Mouse (Mus musculus) bone marrow, adult 2 months (tissue): ENCODE measurements at regions not wholly inside any gene's neighbourhood (a gene's known extent, or its start where the extent isn't known, plus 50 kb on each side); places are given as distances from the start of the nearest gene placed in this dataset.

Source experiments
- H3K27ac ChIP-seq: fragments of 200-500 bp; 2 replicates; pipeline ENCODE4 v1.5.1; 2012; ENCODE audit warnings: low read depth, mild to moderate bottlenecking, control low read depth, inconsistent platforms, low read length; ENCODE audit not compliant: control insufficient read depth, poor library complexity, insufficient read depth
- H3K4me1 ChIP-seq: fragments of 200-500 bp; 2 replicates; pipeline ENCODE4 v1.6.1; 2011; ENCODE audit warnings: low read length; ENCODE audit not compliant: control insufficient read depth, insufficient read depth
- H3K4me3 ChIP-seq: fragments of 200-500 bp; replicated peaks from 2 replicates; pipeline ENCODE3; 2011; ENCODE audit warnings: mild to moderate bottlenecking, low read depth, low read length, control low read depth; ENCODE audit not compliant: control insufficient read depth
- CTCF ChIP-seq: fragments of 200-500 bp; IDR thresholded peaks from 2 replicates; pipeline ENCODE4 v1.5.1; 2011; ENCODE audit warnings: low read length, control low read depth; ENCODE audit not compliant: control insufficient read depth, insufficient read depth
- POLR2A ChIP-seq: fragments of 200-500 bp; IDR thresholded peaks from 2 replicates; pipeline ENCODE4 v1.6.1; 2011; ENCODE audit warnings: low read depth, mild to moderate bottlenecking, control low read depth, low read length, borderline replicate concordance; ENCODE audit not compliant: control insufficient read depth
- WGBS: fragments of 180-500 bp; shearing (Covaris S2); methylation state at CpG from one replicate; pipeline ENCODE4 v1.1.7; 2018; 5-methylcytosine and 5-hydroxymethylcytosine counted together

GRCm38 (mm10) chr8:116137765-116138164 lies 367.0 kb upstream of the Dynlrb2 start:
- no peak overlapping the region for H3K4me3 ChIP-seq
- 50% methylated on average over 2 of the region's 2 CpGs for WGBS
- no peaks in the 10 kb centered on the region for H3K4me1 ChIP-seq
- TF ChIP-seq POLR2A = no peak
- no peak for TF ChIP-seq CTCF
- no peak overlapping the region for H3K27ac ChIP-seq

- TF ChIP-seq CTCF (no peak), POLR2A (no peak)
- Histone ChIP-seq H3K4me3 (no peak overlapping the region), H3K27ac (no peak overlapping the region), H3K4me1 (no peaks in the 10 kb centered on the region)
- WGBS = 84% methylated on average over 2 of the region's 2 CpGs
Observed at GRCm38 (mm10) chr8:116133503-116133902, 371.3 kb upstream of the Dynlrb2 start.

- no peak for TF ChIP-seq POLR2A
- TF ChIP-seq CTCF = no peak
- H3K27ac ChIP-seq = no peak overlapping the region
- 81% methylated on average over 3 of the region's 3 CpGs for WGBS
- no peak overlapping the region for H3K4me3 ChIP-seq
- no peaks in the 10 kb centered on the region for H3K4me1 ChIP-seq
Observed at GRCm38 (mm10) chr8:116133084-116133483, 371.7 kb upstream of the Dynlrb2 start.

- TF ChIP-seq POLR2A = no peak
- no peak for TF ChIP-seq CTCF
- H3K4me1 ChIP-seq = no peaks in the 10 kb centered on the region
- H3K4me3 ChIP-seq = no peak overlapping the region
- no peak overlapping the region for H3K27ac ChIP-seq
- WGBS = 74% methylated on average over 13 of the region's 13 CpGs
Observed at GRCm38 (mm10) chr8:116120067-116120466, 384.7 kb upstream of the Dynlrb2 start.

- no peak overlapping the region for H3K27ac ChIP-seq
- TF ChIP-seq POLR2A (no peak), CTCF (no peak)
- WGBS = 60% methylated on average over 2 of the region's 2 CpGs
- no peaks in the 10 kb centered on the region for H3K4me1 ChIP-seq
- H3K4me3 ChIP-seq = no peak overlapping the region
Observed at GRCm38 (mm10) chr8:116117919-116118318, 386.9 kb upstream of the Dynlrb2 start.

GRCm38 (mm10) chr8:116116625-116117024 lies 388.1 kb upstream of the Dynlrb2 start:
- no peak for TF ChIP-seq CTCF
- no peak for TF ChIP-seq POLR2A
- 56% methylated on average over 7 of the region's 7 CpGs for whole genome bisulfite sequencing

GRCm38 (mm10) chr8:116115811-116116372 lies 388.9 kb upstream of the Dynlrb2 start:
- Histone ChIP-seq H3K27ac (no peak overlapping the region), H3K4me3 (no peak overlapping the region), H3K4me1 (no peaks in the 10 kb centered on the region)
- TF ChIP-seq CTCF = no peak
- TF ChIP-seq POLR2A = no peak
- 75% methylated on average over 18 of the region's 18 CpGs for WGBS

More at GRCm38 (mm10) chr8:116116625-116117024, 388.1 kb upstream of the Dynlrb2 start:
- Histone ChIP-seq H3K4me3 (no peak overlapping the region), H3K4me1 (no peaks in the 10 kb centered on the region), H3K27ac (no peak overlapping the region)

- H3K27ac ChIP-seq = no peak overlapping the region
- H3K4me1 ChIP-seq = no peaks in the 10 kb centered on the region
- 73% methylated on average over 2 of the region's 2 CpGs for WGBS
- H3K4me3 ChIP-seq = no peak overlapping the region
- no peak for TF ChIP-seq POLR2A
- TF ChIP-seq CTCF = no peak
Observed at GRCm38 (mm10) chr8:116114978-116115377, 389.8 kb upstream of the Dynlrb2 start.

- Histone ChIP-seq H3K4me3 (no peak overlapping the region), H3K4me1 (no peaks in the 10 kb centered on the region), H3K27ac (no peak overlapping the region)
- TF ChIP-seq CTCF (no peak), POLR2A (no peak)
- WGBS = 75% methylated on average over 2 of the region's 2 CpGs
Observed at GRCm38 (mm10) chr8:116114502-116114901, 390.3 kb upstream of the Dynlrb2 start.
